Mouse (Mus musculus) skeletal muscle tissue, postnatal 0 days (tissue): ENCODE data around the gene Psma2. TPM values are rescaled to one million over a fixed set of nuclear protein-coding genes. Genes with fewer than 3 reads are reported as not detected.

Source experiments
- polyA plus RNA-seq: library from polyadenylated mRNA; unstranded; fragments of >200 nt; fragmentation: Nextera tagmentation; extraction: Ambion mirVana; gene quantifications from 2 replicates; pipeline ENCODE4 v1.2.1, GENCODE M21; 2015

The Psma2 gene
- 124 and 125 TPM in 2 replicates for polyA plus RNA-seq

DNA sequence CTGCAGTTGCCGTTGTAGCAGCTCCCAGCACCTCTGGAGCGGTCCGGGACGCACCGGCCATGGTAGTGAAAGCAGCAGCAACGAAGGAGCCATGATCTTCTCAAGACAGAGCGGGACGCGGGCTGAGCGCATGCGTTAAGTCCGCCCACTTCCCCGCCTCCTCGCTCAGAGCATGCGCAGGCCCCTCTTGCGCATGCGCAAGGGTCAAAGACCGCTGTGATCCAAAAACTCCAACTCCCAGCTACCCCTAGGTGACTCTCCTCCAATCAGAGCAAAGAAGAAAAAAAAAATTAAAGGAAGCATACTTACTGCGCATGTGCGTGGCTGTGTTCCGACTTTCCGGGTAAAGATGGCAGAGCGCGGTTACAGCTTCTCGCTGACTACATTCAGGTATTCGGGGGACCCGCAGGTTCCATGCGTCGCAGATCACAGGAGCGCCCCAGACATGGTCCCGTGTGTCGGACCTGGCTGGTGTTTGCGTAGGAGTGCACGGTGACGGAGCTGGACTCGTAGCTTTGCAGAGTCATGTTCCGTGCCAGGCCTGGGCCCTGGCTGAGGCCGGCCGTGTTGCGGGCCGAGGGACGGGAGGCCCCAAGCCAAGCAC lies at the start of gene Psma2, which contains the start of gene Mrpl32:
Psma2 (plus strand) TSS at position 315 of the 604 bp plus-strand sequence.
Mrpl32 (minus strand) TSS at position 240 of the 604 bp plus-strand sequence.

DNA sequence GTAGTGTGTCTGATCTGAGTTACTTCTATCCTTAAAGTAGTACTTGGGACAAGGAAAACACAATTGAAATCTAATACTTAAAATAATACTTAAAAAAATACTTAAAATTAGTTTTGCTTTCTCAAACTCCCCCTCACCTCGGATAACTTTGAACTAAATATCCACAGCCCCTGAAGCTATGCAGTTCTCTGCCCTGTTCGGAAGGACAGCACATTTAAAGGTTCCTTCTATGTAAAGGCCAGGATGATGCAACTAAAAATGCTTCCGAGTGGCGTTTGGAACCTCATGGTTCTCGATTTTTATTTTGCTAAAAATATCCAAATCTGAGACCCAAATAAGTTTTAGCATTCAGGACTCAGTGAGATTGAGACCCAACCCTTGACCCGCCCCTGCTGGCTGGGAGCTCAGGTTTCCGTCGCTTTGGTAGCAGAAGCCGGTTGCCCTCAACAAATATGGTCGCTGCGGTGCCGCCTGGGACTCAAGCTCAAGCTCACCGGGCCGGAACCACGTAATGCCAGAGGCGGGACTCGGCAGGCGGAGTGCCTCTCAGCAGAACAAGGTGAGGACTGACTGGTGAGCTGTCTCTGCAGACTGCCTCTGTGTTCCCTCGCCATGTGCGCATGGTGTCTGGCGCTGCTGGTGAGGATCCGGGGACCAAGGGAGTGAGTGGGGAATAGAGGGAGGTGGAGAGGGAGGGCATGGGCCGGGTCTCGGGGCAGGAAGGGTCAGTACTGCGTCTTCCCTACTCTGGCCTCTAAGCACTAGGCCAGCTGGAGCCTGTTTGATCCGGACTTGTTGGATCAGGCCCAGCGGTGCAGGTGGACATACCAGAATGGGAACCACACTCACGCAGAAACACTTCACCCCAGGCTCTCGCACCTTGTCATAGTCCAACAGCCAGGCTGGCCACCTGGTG lies 16.9 kb downstream of the Psma2 start, which contains the start of gene AW209491:
AW209491 (plus strand) TSS at position 429 of the 916 bp plus-strand sequence.

Other genes with a start within 250 kb of the Psma2 start
- 0.03 TPM in 1 of 2 replicates, not detected in the other for gene Hecw1, start 90.0 kb upstream of the Psma2 start, polyA plus RNA-seq
- 110 and 115 TPM in 2 replicates for gene Mrpl32, start 75 bp upstream of the Psma2 start, polyA plus RNA-seq
- gene AW209491, start 16.9 kb downstream of the Psma2 start, polyA plus RNA-seq: 16.8 and 17.6 TPM in 2 replicates